Mouse (Mus musculus) stomach, postnatal 0 days (tissue): ENCODE measurements around the gene Usp21. TPM values are rescaled to one million over a fixed set of nuclear protein-coding genes. Genes with fewer than 3 reads are reported as not detected.

Experiments
- ATAC-seq: fragments of 200-750 bp; cut with Nextera tagmentation; 2 replicates; pipeline ENCODE4 v1.8.0; 2017; ENCODE audit not compliant: low FRiP score, low TSS enrichment
- DNase-seq: peaks from one replicate; pipeline ENCODE4 v3.0.0-alpha.2; 2016; ENCODE audit warnings: low spot score
- H3K27ac ChIP-seq: fragments of 300-500 bp; sonication (generic); replicated peaks from 2 replicates; pipeline ENCODE4 v1.5.1; 2014; ENCODE audit warnings: mild to moderate bottlenecking, control low read depth
- H3K27me3 ChIP-seq: fragments of 300-500 bp; sonication (generic); 2 replicates; pipeline ENCODE4 v1.6.1; 2014; ENCODE audit warnings: low read length; ENCODE audit not compliant: control insufficient read depth, insufficient read depth
- H3K36me3 ChIP-seq: fragments of 300-500 bp; sonication (generic); 2 replicates; pipeline ENCODE4 v1.6.1; 2014; ENCODE audit warnings: low read length, mixed read lengths; ENCODE audit not compliant: control insufficient read depth, insufficient read depth
- H3K4me1 ChIP-seq: fragments of 300-500 bp; sonication (generic); replicated peaks from 2 replicates; pipeline ENCODE4 v1.6.1; 2014; ENCODE audit warnings: antibody characterized with exemption; ENCODE audit not compliant: control insufficient read depth, insufficient read depth
- H3K4me2 ChIP-seq: fragments of 300-500 bp; sonication (generic); replicated peaks from 2 replicates; pipeline ENCODE4 v1.6.1; 2014; ENCODE audit warnings: low read depth, mild to moderate bottlenecking, control low read depth, moderate library complexity
- H3K4me3 ChIP-seq: fragments of 300-500 bp; sonication (generic); 2 replicates; pipeline ENCODE4 v1.5.1; 2014; ENCODE audit warnings: low read depth, low read length, control low read depth
- H3K9ac ChIP-seq: fragments of 300-500 bp; sonication (generic); 2 replicates; pipeline ENCODE4 v1.6.1; 2014; ENCODE audit warnings: mild to moderate bottlenecking, low read length, control low read depth, mixed read lengths
- H3K9me3 ChIP-seq: fragments of 300-500 bp; sonication (generic); 2 replicates; pipeline ENCODE4 v1.6.1; 2016; ENCODE audit warnings: low read length; ENCODE audit not compliant: control insufficient read depth
- CTCF ChIP-seq: IDR thresholded peaks from 2 replicates; pipeline ENCODE4 v1.5.1; 2016; ENCODE audit warnings: antibody characterized with exemption, low read depth, mild to moderate bottlenecking, moderate library complexity
- EP300 ChIP-seq: optimal IDR thresholded peaks from 2 replicates; pipeline ENCODE3; 2016; ENCODE audit warnings: antibody characterized with exemption
- WGBS: fragments of 180-500 bp; shearing (Covaris S2); extraction: QIAGEN DNeasy Blood & Tissue Kit; methylation state at CpG from one replicate; pipeline ENCODE4 v1.1.7; 2014; 5-methylcytosine and 5-hydroxymethylcytosine counted together
- polyA plus RNA-seq: library from polyadenylated mRNA; unstranded; fragments of >200 nt; fragmentation: Nextera tagmentation; extraction: Ambion mirVana; gene quantifications from 2 replicates; pipeline ENCODE4 v1.2.1, GENCODE M21; 2015

Gene Usp21
- polyA plus RNA-seq, 1 experiment from 2014 or later: 25.0 TPM

GRCm38 (mm10) chr1:171286517-171286916 lies 1.3 kb downstream of the Usp21 start:
- Histone ChIP-seq H3K36me3 (peaks cover 14% of the 10 kb centered on the region), H3K9ac (peak overlapping the region; percentile 31; the same call in 1 of the 2 replicates), H3K4me3 (no peak overlapping the region), H3K4me1 (peaks cover 5% of the 10 kb centered on the region; the same call in 1 of the 2 replicates), H3K27ac (no peak overlapping the region), H3K4me2 (peak overlapping the region; percentile 81; the same call in 1 of the 2 replicates), H3K27me3 (no peaks in the 10 kb centered on the region), H3K9me3 (no peaks in the 10 kb centered on the region)
- ATAC-seq (no peak), DNase-seq (no peak)
- no peak for TF ChIP-seq EP300
- TF ChIP-seq CTCF: no peak
- 88% methylated on average over 19 of the region's 19 CpGs for WGBS

- TF ChIP-seq EP300 (no peak), CTCF (no peak)
- DNase-seq (no peak), ATAC-seq (no peak)
- peaks cover 6% of the 10 kb centered on the region; the same call in 1 of the 2 replicates for H3K4me1 ChIP-seq
- H3K4me3 ChIP-seq: no peak overlapping the region
- 87% methylated on average over 20 of the region's 20 CpGs for WGBS
- peaks cover 14% of the 10 kb centered on the region for H3K36me3 ChIP-seq
- H3K27ac ChIP-seq: 0 out of 2 replicates have a peak overlapping the region, but pooled peaks have one; percentile 30
- H3K4me2 ChIP-seq: no peak overlapping the region
- no peaks in the 10 kb centered on the region for H3K9me3 ChIP-seq
- H3K27me3 ChIP-seq: no peaks in the 10 kb centered on the region
- H3K9ac ChIP-seq: no peak overlapping the region
These were observed 2.5 kb downstream of the Usp21 start for GRCm38 (mm10) chr1:171285096-171285892.

GRCm38 (mm10) chr1:171284491-171284890 lies 3.3 kb downstream of the Usp21 start:
- TF ChIP-seq EP300: no peak
- no peak for TF ChIP-seq CTCF
- peaks cover 8% of the 10 kb centered on the region; the same call in 1 of the 2 replicates for H3K4me1 ChIP-seq
- H3K9me3 ChIP-seq: no peaks in the 10 kb centered on the region
- WGBS: 88% methylated on average over 15 of the region's 15 CpGs
- no peaks in the 10 kb centered on the region for H3K27me3 ChIP-seq
- H3K9ac ChIP-seq: no peak overlapping the region
- H3K4me3 ChIP-seq: no peak overlapping the region
- no peak overlapping the region for H3K4me2 ChIP-seq
- DNase-seq (no peak), ATAC-seq (no peak)
- no peak overlapping the region for H3K27ac ChIP-seq
- H3K36me3 ChIP-seq: peaks cover 14% of the 10 kb centered on the region

GRCm38 (mm10) chr1:171283188-171284160 lies 4.3 kb downstream of the Usp21 start:
- H3K9ac ChIP-seq: no peak overlapping the region
- no peak for ATAC-seq

GRCm38 (mm10) chr1:171282086-171282805 lies 5.5 kb downstream of the Usp21 start:
- H3K4me1 ChIP-seq: peaks cover 8% of the 10 kb centered on the region; the same call in 1 of the 2 replicates
- no peak for DNase-seq
- H3K27me3 ChIP-seq: no peaks in the 10 kb centered on the region
- peak overlapping the region; percentile 72; the same call in 1 of the 2 replicates for H3K9ac ChIP-seq
- H3K27ac ChIP-seq: no peak overlapping the region
- H3K4me2 ChIP-seq: no peak overlapping the region
- no peaks in the 10 kb centered on the region for H3K9me3 ChIP-seq
- no peak overlapping the region for H3K4me3 ChIP-seq
- TF ChIP-seq CTCF (no peak), EP300 (no peak)
- peaks cover 14% of the 10 kb centered on the region; the same call in 1 of the 2 replicates for H3K36me3 ChIP-seq
- WGBS: 74% methylated on average over 18 of the region's 18 CpGs
- no peak for ATAC-seq

More at GRCm38 (mm10) chr1:171283188-171284160, 4.3 kb downstream of the Usp21 start:
- no peak for DNase-seq
- H3K36me3 ChIP-seq: peaks cover 7% of the 10 kb centered on the region; the same call in 1 of the 2 replicates
- H3K9me3 ChIP-seq: no peaks in the 10 kb centered on the region
- no peaks in the 10 kb centered on the region for H3K27me3 ChIP-seq
- no peak overlapping the region for H3K27ac ChIP-seq
- no peak overlapping the region for H3K4me3 ChIP-seq
- H3K4me1 ChIP-seq: peaks cover 8% of the 10 kb centered on the region; the same call in 1 of the 2 replicates
- H3K4me2 ChIP-seq: no peak overlapping the region
- whole genome bisulfite sequencing: 88% methylated on average over 18 of the region's 18 CpGs
- no peak for TF ChIP-seq CTCF
- no peak for TF ChIP-seq EP300
